Mouse (Mus musculus) brain, adult 2 months (tissue): ENCODE measurements around the gene Fbxo44.
"Not testable (repeated sequence)": the region's sequence is repeated elsewhere in the genome, so short reads cannot be mapped to it uniquely, and the experiment has no call there.

Experiments
- DNase-seq: peaks from one replicate; pipeline ENCODE4 v3.0.0; 2011; ENCODE audit warnings: low read depth, low spot score

Fbxo44 gene

GRCm38 (mm10) chr4:148160436-148161390, at the start of gene Fbxo44, which contains the start of gene Fbxo2:
Gene Fbxo44, minus strand, starts transcription at chr4:148160482.
Gene Fbxo2, plus strand, starts transcription at chr4:148160621.
- DNase-seq: peak; percentile 73

DNA sequence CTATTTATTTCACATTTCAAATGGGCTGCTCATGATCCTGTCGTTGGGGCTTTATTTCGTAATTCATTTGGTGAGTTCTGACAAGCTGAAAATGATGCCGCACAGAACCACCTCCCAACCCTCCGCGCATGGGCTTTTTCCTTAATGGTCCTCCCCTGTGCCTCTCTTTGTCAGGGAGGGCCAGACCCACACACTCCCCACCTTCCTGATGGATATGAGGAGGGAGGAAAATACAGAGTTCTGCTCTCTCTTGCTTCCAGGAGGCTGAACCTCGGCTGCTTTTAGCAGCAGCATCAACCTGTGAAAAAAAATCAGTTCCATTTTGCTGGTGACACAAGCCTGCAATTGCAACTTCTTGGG, 44.6 kb upstream of the Fbxo44 start:
- DNase-seq: no peak

GRCm38 (mm10) chr4:148204061-148204872, 44.0 kb upstream of the Fbxo44 start:
- no peak for DNase-seq

- DNase-seq: no peak
These were observed 43.3 kb upstream of the Fbxo44 start for GRCm38 (mm10) chr4:148203557-148203956.

- DNase-seq: peak; percentile 20
These were observed 38.4 kb upstream of the Fbxo44 start for GRCm38 (mm10) chr4:148198721-148199120.

DNA sequence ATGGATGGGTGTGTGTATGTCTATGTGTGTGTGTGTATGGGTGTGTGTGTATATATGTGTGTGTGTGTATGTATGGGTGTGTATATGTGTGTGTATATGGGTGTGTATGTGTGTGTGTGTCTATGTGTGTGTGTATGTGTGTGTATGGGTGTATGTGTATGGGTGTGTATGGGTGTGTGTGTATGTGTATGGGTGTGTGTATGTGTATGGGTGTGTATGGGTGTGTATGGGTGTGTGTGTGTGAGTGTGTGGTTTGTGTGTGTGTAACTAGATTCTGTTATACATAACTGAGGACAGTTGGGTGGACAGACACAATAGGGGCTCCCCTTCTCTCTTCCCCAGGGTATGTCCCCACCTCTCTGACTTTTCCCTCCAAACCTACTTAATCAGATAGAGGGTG, 34.1 kb upstream of the Fbxo44 start:
- DNase-seq: no peak

GRCm38 (mm10) chr4:148192707-148193245, 32.5 kb upstream of the Fbxo44 start:
- no peak for DNase-seq

DNA sequence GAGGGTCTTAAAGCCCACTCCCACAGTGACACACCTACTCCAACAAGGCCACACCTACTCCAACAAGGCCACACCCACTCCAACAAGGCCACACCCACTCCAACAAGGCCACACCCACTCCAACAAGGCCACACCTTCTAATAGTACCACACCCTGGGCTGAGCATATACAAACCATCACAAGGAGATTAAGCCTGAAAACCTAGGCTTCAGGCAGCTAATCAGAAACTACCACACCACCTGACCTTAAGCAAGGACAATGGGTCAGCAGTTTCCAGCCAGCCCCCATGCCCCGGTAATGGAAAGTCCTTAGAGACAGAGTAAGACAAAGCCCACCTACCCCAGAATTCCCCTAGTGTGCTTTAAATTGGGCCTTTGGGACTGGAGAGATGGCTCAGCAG, 28.5 kb upstream of the Fbxo44 start:
- not testable (repeated sequence) for DNase-seq

DNA sequence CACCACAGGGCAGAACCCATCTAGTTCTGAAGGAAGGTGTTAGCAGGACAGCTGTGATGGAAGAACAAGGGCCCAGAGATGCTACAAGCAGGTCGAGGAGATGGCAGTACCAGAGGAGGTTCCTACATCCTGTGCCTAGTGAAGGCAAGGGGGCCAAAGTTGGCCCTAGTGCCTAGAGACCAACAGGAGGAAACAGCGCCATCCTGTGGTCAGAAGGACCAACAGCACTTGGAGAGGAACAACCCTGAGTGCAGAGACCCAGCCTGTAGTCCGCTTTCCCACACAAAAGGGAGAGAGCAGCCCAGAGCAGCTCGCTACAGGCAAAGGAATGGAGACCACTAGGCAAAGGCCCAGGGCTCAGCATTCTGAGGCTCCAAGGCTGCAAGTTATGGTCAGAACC, 25.5 kb upstream of the Fbxo44 start:
- no peak for DNase-seq

DNA sequence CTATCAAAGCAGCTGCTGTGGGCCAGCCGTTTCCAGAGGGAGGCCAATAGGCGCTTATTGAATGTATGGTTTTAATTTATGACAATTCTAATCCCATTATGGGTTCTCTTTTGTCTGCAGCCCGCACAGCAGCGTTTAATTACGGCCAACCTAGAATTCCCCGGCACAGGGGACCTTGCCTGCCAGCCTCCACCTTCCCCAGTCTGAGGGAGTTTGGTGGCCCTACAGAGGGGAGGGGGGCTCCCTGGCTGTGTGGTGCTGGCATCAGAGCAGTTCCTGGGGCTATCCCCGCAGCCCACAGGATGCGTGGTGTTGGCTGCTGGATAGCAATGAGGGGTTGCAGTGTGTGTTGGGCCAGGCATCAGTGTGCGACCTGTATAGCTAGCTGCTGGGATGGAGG, 24.3 kb upstream of the Fbxo44 start:
- DNase-seq: no peak

DNA sequence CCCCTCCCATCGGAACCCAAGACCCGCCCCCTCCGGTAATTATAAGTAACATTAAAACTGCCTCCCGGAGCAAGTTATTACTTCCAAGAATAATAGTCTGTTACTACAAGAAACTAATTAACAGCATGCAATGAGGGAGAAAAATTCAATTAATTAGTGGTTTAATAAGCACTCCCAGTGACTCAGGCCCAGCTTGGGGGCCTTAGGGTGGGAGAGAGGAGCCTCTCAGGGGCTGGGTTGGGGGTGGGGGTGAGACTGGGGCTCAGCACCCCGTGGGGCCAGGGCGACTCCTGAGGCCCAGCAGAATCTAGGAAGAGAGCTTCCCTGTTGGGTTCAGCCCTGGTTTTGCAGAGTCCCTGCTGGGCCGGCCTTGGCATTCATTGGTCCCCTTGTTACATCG, 22.1 kb upstream of the Fbxo44 start:
- DNase-seq: no peak

DNA sequence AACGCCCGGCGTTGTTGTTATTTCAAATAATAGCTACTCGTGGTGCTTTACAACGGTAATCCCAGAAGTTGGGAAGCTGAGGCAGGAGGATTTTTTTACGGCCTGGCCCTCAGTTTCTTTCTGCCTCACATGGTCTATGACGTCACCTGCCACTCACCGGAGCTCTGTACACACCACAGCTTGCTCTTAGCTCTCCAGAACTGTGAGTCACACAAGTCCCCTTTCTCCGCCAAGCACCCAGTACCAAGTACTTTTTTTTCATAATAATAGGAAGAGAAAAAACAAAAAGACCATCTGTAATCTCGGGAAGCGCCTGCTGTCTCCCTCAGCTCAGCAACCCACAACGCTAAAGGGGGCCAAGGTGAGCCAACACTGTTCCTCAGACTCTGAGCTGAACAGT, 21.2 kb upstream of the Fbxo44 start:
- DNase-seq: peak; percentile 62

- DNase-seq: peak; percentile 61
These were observed 17.4 kb upstream of the Fbxo44 start for GRCm38 (mm10) chr4:148177716-148178115.

- not testable (repeated sequence) for DNase-seq
These were observed 16.3 kb upstream of the Fbxo44 start for GRCm38 (mm10) chr4:148176603-148177002.

GRCm38 (mm10) chr4:148174495-148174862, 14.2 kb upstream of the Fbxo44 start:
- DNase-seq: no peak

- peak; percentile 94 for DNase-seq
These were observed 13.7 kb upstream of the Fbxo44 start for GRCm38 (mm10) chr4:148173811-148174494.

GRCm38 (mm10) chr4:148171261-148171660, 11.0 kb upstream of the Fbxo44 start:
- DNase-seq: no peak

DNA sequence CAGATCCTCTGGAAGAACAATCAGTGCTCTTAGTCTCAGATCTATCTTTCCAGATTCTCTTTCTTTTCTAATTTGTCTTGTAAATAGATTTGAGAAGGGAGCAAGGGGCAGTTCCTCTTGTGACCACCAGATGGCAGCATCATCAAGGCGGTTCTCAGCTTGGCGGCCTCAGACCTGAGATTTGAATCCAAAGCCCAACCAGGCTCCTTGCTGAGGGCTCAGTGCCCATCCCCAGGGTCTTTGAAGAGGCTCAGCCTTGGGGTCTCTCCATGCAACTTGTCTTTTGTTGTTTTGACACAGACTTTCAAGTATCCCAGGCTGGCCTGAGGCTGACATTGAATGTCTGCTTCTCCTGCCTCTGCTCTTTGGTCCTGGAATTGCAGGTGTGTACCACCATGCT, 10.6 kb upstream of the Fbxo44 start:
- DNase-seq: peak; percentile 80

DNA sequence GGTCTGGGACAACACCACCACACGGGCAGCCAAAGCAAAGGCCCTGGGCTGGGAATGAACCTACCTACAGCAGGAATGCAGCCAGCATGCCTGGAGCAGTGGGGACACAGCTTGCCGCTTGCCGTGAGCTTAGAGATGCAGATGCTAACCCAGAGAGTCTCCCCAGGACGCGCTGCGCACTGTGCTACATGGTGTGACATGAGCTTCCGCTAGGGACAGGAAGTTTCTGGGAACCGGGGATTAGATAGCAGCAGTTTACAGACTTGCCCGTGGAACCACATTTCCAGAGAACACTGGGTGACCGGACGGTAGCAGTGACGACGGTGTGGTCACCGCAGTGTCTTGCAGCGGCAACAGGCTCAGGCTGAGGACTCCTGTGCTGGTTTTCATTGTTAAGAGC, 9.3 kb upstream of the Fbxo44 start:
- no peak for DNase-seq

GRCm38 (mm10) chr4:148168287-148168686, 8.0 kb upstream of the Fbxo44 start:
- peak; percentile 84 for DNase-seq

DNA sequence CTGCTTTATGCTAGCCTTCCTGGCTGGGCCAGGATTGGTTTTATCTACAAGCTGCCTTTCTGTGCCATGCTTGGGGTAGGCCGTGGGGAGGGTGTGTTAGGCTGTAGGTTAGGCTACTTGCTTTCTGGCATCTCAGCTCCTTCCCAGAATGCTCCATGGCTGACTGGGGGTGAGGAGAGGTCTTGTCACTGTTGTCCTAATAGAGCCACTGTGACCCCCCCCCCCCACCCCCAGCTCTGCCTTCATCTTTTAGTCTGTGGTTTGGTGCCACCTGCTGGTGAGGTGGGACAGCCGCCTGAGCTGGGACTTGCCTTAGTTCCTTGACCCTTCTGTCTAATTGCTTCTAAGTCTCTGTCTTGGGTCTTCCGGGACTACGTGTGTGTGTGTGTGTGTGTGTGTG, 6.7 kb upstream of the Fbxo44 start:
- DNase-seq: peak; percentile 86

DNA sequence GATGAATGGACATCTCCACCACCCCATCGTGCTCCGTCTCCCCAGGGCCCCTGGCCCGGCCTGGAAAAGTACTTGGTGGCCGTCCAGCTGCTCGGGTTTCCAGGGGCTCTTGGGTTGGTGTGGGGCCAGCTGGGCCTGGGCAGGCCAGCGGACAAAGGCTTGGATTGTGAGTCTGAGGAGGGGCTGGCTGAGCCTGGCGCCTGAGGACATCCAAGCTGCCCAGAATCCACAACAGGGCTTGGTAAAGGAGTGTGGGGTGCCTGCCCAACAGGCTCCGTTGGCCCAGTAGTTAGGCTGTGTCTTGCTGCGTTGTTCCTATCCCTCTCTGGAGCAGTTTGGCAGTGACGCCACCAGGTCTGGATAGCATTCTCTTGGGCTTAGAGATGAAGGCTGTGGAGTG, 6.1 kb upstream of the Fbxo44 start:
- DNase-seq: peak; percentile 94
